Mouse (Mus musculus) forebrain, embryonic 15.5 days (tissue): ENCODE results near the gene Rnft2. TPM values are rescaled to one million over a fixed set of nuclear protein-coding genes. Genes with fewer than 3 reads are reported as not detected.
A peak's percentile ranks its signal among the peaks of the same experiment; 100 is the strongest.

Experiments
- ATAC-seq: fragments of 200-750 bp; cut with Nextera tagmentation; replicated peaks from 2 replicates; pipeline ENCODE4 v1.8.0; 2017; ENCODE audit warnings: mild to moderate bottlenecking, moderate TSS enrichment, moderate library complexity
- H3K27ac ChIP-seq: fragments of 300-500 bp; sonication (generic); replicated peaks from 2 replicates; pipeline ENCODE4 v1.5.1; 2015; ENCODE audit warnings: mild to moderate bottlenecking, inconsistent platforms
- H3K27me3 ChIP-seq: fragments of 300-500 bp; sonication (generic); 2 replicates; pipeline ENCODE4 v1.6.1; 2015; ENCODE audit warnings: inconsistent platforms
- H3K36me3 ChIP-seq: fragments of 300-500 bp; sonication (generic); 2 replicates; pipeline ENCODE4 v1.6.1; 2015; ENCODE audit warnings: mild to moderate bottlenecking, inconsistent platforms
- H3K4me1 ChIP-seq: fragments of 300-500 bp; sonication (generic); 2 replicates; pipeline ENCODE4 v1.6.1; 2015; ENCODE audit warnings: inconsistent platforms
- H3K4me2 ChIP-seq: fragments of 300-500 bp; sonication (generic); replicated peaks from 2 replicates; pipeline ENCODE4 v1.6.1; 2015; ENCODE audit warnings: mild to moderate bottlenecking, inconsistent platforms
- H3K4me3 ChIP-seq: fragments of 300-500 bp; sonication (generic); 2 replicates; pipeline ENCODE4 v1.5.1; 2015; ENCODE audit warnings: mild to moderate bottlenecking, inconsistent platforms
- H3K9ac ChIP-seq: fragments of 300-500 bp; sonication (generic); replicated peaks from 2 replicates; pipeline ENCODE4 v1.6.1; 2015; ENCODE audit warnings: mild to moderate bottlenecking, inconsistent platforms
- H3K9me3 ChIP-seq: fragments of 300-500 bp; sonication (generic); 2 replicates; pipeline ENCODE4 v1.6.1; 2016; ENCODE audit warnings: inconsistent platforms
- WGBS: fragments of 180-500 bp; shearing (Covaris S2); methylation state at CpG from one replicate; pipeline ENCODE4 v1.1.7; 2015; ENCODE audit warnings: mixed read lengths; 5-methylcytosine and 5-hydroxymethylcytosine counted together
- polyA plus RNA-seq: library from polyadenylated mRNA; unstranded; fragments of >200 nt; fragmentation: Nextera tagmentation; extraction: Ambion mirVana; gene quantifications from 2 replicates; pipeline ENCODE4 v1.2.1, GENCODE M21; 2015

Gene Rnft2
- polyA plus RNA-seq, 1 experiment from 2014 or later, result 9.5 TPM

DNA sequence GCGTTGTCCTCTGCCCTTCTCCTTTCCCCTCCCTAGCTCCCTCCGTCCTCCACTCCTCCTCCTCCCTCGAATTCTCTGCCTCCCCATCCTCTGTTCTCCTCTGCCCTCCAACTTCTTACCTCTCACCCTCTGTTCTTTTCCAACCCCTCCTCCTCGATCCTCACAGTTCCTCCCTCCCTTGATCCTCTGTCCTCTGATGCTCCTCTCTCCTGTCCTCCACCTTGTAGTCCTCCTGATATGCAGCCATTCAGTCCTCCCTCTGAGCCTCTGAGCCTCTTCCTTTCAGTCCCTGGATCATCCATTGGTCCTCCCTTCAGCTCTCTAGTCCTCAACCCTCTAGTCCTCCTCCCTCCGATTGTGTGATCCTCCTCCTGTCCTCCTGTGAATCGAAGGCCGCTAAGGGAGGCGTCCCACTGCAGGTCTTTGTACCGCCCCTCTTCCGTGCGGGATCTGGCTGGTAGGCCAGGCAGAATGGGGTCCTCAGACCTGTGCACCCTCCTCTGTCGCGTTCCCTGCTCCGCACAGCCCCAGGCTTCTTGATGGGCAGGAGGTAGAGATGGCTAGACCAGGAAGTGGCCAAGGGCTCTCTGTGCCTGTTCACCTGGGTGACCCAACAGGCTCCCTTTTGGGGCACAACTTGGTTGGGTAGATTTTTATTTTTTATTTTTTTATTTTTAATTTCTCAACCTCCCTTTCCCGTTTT, 841 bp upstream of the Rnft2 start:
- ATAC-seq, result no peak; the same call in none of the 2 replicates
- Histone ChIP-seq H3K9me3 (no peaks in the 10 kb centered on the region), H3K36me3 (peaks cover 18% of the 10 kb centered on the region; the same call in 1 of the 2 replicates), H3K27ac (peak overlapping the region; percentile 82), H3K4me3 (peak overlapping the region; percentile 72), H3K27me3 (no peaks in the 10 kb centered on the region), H3K4me1 (peaks cover 29% of the 10 kb centered on the region), H3K9ac (peak overlapping the region; percentile 69), H3K4me2 (peak overlapping the region; percentile 85)
- whole genome bisulfite sequencing, result 6% methylated on average over 15 of the region's 15 CpGs

DNA sequence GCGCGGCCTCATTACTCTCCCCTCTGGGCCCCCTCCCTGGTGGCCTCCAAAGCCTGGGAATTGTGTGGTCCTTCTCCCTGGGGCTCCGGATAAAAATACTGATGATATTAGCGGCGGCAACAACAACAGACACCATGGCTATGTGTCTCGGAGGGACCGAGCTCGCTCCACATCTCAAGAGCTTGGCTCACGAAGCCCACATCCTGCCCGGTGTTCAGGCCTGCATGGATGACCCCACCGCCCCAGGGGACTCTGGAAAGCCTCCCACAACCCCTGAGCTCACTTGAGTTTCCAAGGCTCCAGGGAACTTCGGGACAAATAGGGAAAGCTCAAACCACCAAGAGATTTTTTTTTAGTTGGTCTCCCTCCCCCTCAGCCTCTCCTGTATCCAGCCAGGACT, 5.2 kb downstream of the Rnft2 start:
- peaks cover 33% of the 10 kb centered on the region for H3K36me3 ChIP-seq
- H3K27ac ChIP-seq, result no peak overlapping the region
- ATAC-seq, result no peak
- 89% methylated on average over 12 of the region's 12 CpGs for WGBS
- peaks cover 10% of the 10 kb centered on the region for H3K4me1 ChIP-seq
- no peak overlapping the region for H3K9ac ChIP-seq
- H3K4me2 ChIP-seq, result no peak overlapping the region
- no peaks in the 10 kb centered on the region for H3K9me3 ChIP-seq
- H3K4me3 ChIP-seq, result no peak overlapping the region
- H3K27me3 ChIP-seq, result no peaks in the 10 kb centered on the region

DNA sequence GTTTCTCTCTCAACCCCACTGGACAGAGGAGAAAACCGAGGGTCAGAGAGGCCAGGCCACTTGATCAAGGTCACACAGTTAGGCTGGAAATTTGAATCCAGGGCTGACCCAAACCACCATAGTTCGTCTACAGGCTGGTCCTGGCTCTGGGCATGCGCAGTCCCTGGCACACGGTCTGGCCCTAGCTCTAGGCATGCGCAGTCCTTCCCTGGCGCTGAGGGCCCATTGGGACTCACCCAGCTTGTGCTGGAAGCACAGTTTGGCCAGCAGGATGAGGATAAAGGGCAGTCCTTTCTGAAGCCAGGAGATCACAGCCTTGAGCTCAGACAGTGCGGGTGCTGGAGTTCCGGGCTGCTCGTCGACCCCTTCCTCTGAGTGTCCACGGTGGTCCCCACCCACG, 8.0 kb downstream of the Rnft2 start:
- Histone ChIP-seq H3K4me1 (no peaks in the 10 kb centered on the region), H3K27ac (no peak overlapping the region), H3K9me3 (no peaks in the 10 kb centered on the region), H3K4me2 (no peak overlapping the region), H3K9ac (no peak overlapping the region), H3K4me3 (no peak overlapping the region), H3K36me3 (peaks cover 49% of the 10 kb centered on the region), H3K27me3 (no peaks in the 10 kb centered on the region)
- 85% methylated on average over 12 of the region's 12 CpGs for WGBS
- ATAC-seq, result no peak

DNA sequence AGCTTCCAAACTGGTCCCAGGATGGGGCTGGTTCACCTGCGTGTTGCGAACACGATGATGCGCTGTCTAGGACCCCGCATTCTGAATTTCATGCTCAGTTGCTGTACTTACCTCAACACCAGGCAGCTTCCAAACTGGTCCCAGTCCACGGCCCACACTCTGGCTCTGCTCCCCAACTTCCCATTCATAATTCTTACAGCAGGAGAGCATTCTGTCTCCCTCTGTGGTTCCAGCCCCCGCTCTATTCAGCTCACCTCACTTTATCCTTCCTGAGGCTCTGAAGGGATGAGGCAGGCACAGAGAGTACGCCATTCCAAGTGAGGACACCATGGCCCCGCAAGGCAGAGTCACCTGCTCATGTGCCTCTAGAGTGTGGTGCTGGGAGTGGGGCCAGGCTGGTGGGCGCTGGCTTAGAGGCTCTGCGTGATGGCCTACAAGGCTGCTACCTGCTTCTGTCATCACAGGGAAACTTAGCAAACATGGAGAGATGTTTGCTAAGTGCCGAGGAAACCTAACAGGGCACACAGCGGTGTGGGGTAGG, 14.8 kb downstream of the Rnft2 start:
- Histone ChIP-seq H3K27me3 (no peaks in the 10 kb centered on the region), H3K9me3 (no peaks in the 10 kb centered on the region), H3K4me3 (no peak overlapping the region), H3K27ac (no peak overlapping the region), H3K4me1 (no peaks in the 10 kb centered on the region), H3K36me3 (peaks cover 48% of the 10 kb centered on the region), H3K9ac (no peak overlapping the region), H3K4me2 (no peak overlapping the region)
- 92% methylated on average over 13 of the region's 13 CpGs for WGBS
- ATAC-seq, result no peak

DNA sequence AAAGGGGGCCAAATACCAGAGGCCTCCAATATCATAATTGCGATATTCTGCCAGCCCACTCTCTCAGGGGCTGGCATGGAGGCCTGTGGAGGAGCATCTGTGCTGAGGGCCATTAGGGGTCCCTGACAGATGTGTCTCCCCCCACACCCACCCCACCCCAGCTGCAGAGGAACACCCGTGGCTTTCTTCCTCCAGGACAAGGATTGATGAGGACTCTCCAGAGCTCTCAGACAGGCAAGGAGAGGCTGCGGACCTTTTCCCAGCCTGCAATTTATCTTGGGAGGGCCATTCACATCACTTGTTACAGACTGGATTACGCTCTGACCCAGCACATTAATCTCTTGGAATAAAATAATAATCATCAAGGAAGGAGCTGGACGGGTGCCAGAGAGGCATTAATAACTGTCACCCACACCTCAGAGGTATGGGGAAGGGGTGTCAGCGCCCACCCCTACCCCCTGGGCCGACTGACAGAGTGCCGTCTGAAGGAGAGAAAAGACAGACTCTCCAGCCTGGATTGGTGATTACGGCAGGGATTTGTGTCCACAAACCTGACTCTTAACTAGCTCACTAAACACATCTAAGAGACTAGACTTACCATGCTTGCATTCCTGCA, 21.7 kb downstream of the Rnft2 start:
- H3K27ac ChIP-seq, result no peak overlapping the region
- no peaks in the 10 kb centered on the region for H3K4me1 ChIP-seq
- peaks cover 21% of the 10 kb centered on the region for H3K36me3 ChIP-seq
- H3K9ac ChIP-seq, result no peak overlapping the region
- 81% methylated on average over 9 of the region's 9 CpGs for WGBS
- no peak overlapping the region for H3K4me3 ChIP-seq
- ATAC-seq, result no peak
- H3K27me3 ChIP-seq, result no peaks in the 10 kb centered on the region
- H3K4me2 ChIP-seq, result no peak overlapping the region
- H3K9me3 ChIP-seq, result no peaks in the 10 kb centered on the region

DNA sequence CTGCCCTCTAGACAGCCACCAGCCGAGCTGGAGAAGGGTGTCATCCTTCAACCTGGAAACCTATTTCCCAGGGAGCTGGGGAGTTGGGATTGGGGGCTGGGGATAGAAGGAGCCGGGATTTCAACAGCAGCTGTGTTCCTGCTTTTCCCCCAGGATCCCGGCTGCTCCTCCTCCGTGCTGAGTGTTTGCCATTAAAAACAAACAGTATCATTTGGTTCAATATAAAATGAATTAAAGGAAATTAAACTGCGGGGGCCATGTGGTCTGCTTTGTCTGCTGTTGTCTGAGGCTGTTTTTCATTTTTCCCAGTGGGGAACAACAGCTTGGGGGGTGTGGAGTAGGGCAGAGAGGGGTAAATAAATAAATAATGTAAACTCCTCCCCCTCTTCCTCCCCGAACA, 27.5 kb downstream of the Rnft2 start:
- 69% methylated on average over 6 of the region's 6 CpGs for WGBS
- H3K4me3 ChIP-seq, result no peak overlapping the region
- peaks cover 19% of the 10 kb centered on the region for H3K4me1 ChIP-seq
- no peak overlapping the region for H3K9ac ChIP-seq
- no peaks in the 10 kb centered on the region for H3K27me3 ChIP-seq
- no peak overlapping the region for H3K4me2 ChIP-seq
- ATAC-seq, result no peak
- peaks cover 7% of the 10 kb centered on the region; the same call in 1 of the 2 replicates for H3K36me3 ChIP-seq
- no peak overlapping the region for H3K27ac ChIP-seq
- no peaks in the 10 kb centered on the region for H3K9me3 ChIP-seq

GRCm38 (mm10) chr5:118214418-118215154, 30.3 kb downstream of the Rnft2 start:
- peak overlapping the region; percentile 61 for H3K27ac ChIP-seq
- H3K9ac ChIP-seq, result peak overlapping the region; percentile 39
- H3K4me3 ChIP-seq, result peak overlapping the region; percentile 44
- H3K27me3 ChIP-seq, result no peaks in the 10 kb centered on the region
- H3K9me3 ChIP-seq, result no peaks in the 10 kb centered on the region
- H3K36me3 ChIP-seq, result no peaks in the 10 kb centered on the region
- H3K4me2 ChIP-seq, result peak overlapping the region; percentile 74
- ATAC-seq, result peak; percentile 86
- peaks cover 19% of the 10 kb centered on the region for H3K4me1 ChIP-seq
- WGBS, result 5% methylated on average over 24 of the region's 24 CpGs

DNA sequence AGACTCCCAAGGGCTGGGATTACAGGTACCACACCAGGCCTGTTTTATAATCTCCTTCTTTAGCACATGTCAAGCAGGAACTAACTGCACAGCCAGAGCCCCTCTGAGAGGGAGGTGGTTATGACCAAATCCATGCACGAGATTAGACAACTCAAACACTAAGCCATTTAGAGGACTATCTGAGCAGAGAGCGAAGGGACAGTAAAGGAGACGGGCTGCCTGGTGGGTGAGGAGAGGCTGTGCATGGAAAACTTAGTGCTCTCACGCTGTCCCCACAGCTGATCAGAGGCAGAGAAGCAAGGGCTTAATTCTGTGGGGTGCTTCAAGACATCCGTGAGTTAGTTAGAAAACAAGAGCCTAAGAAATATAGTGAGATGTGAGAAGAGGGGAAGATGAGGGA, 30.9 kb downstream of the Rnft2 start:
- WGBS, result 9% methylated on average over 5 of the region's 5 CpGs
- peak overlapping the region; percentile 39 for H3K9ac ChIP-seq
- H3K4me2 ChIP-seq, result peak overlapping the region; percentile 74
- no peaks in the 10 kb centered on the region for H3K36me3 ChIP-seq
- no peaks in the 10 kb centered on the region for H3K27me3 ChIP-seq
- H3K4me1 ChIP-seq, result peaks cover 19% of the 10 kb centered on the region
- peak; percentile 62; the same call in 1 of the 2 replicates for ATAC-seq
- peak overlapping the region; percentile 44 for H3K4me3 ChIP-seq
- H3K27ac ChIP-seq, result peak overlapping the region; percentile 61
- H3K9me3 ChIP-seq, result no peaks in the 10 kb centered on the region

DNA sequence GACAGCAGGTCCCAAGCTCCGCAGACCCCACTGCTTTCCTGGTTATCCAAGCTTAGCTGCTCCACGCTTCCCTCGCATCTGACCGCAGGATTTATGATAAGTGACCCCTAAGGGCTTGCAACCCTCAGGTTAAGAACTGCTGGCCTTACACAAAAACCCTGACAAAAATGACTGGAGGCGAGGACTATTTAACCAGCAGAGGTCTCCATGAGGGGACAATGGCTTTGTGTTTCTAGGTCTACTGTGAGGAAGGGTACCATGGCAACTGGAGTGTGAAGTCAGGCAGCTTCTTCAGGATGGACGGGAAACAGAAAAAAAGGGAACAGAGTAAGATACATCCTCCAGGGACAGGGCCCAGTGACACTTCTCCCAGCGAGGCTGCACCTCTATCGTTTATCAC, 39.1 kb downstream of the Rnft2 start:
- Histone ChIP-seq H3K4me2 (no peak overlapping the region), H3K4me1 (no peaks in the 10 kb centered on the region), H3K36me3 (peaks cover 7% of the 10 kb centered on the region), H3K4me3 (no peak overlapping the region), H3K27ac (no peak overlapping the region), H3K9ac (no peak overlapping the region), H3K27me3 (no peaks in the 10 kb centered on the region), H3K9me3 (no peaks in the 10 kb centered on the region)
- no peak for ATAC-seq
- WGBS, result 68% methylated on average over 8 of the region's 8 CpGs

DNA sequence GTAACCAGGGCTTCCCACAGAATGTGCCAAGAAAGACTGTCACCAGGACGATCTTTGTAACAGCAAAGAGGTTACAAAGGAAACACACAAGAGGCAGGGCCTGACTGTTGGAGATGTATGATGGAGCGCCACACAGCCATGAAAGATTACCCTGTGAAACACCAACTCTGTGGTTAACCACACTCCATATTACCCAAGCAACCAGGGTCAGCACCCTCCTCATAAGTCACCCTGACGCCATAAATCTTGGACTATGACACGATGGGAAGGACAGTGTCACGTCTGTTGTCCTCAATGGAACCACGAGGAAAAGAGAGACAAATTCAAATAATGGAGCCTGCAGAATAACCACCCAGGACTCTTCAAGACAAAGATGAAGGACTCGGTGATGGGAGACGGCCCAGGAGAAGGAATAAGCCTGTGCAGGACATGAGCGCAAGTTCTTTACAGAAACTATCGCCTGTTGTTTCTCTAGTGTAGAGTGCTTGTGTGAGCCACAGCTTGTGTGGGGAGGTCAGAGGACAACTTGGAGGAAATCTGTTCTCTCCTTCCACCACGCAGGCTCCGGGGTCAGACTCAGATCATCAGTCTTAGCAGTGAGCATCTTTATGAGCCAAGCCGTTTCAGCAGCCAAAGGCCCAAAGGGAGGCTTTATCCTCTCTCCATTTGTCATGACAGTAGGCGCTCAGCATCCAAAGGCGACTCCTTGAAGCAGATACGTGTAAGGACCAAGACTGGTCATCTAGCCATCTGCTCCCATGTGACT, 40.1 kb downstream of the Rnft2 start:
- H3K27ac ChIP-seq, result no peak overlapping the region
- 86% methylated on average over 16 of the region's 16 CpGs for WGBS
- no peak overlapping the region for H3K9ac ChIP-seq
- no peak overlapping the region for H3K4me2 ChIP-seq
- no peak for ATAC-seq
- no peak overlapping the region for H3K4me3 ChIP-seq
- H3K4me1 ChIP-seq, result no peaks in the 10 kb centered on the region
- H3K36me3 ChIP-seq, result peaks cover 10% of the 10 kb centered on the region
- no peaks in the 10 kb centered on the region for H3K27me3 ChIP-seq
- no peaks in the 10 kb centered on the region for H3K9me3 ChIP-seq

DNA sequence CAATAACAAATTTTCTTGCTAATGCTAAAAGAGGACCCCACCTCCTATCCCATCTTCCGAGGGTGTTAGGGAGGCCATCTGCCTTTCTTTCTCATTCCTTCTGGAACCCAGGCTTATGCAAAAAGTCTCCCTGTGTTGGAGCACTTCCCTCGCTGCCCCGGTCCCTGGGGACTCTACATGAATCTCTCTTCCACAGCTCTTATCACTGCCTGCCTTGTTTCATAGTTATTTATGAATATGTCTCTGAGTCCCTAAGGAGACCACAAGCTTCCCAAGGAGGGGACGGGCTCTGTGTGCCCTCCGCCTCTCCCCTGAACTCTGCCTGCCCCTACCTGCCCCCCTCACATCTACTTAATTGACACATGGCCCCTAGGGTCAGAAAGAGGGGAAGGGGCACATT, 45.2 kb downstream of the Rnft2 start:
- no peak overlapping the region for H3K27ac ChIP-seq
- ATAC-seq, result no peak
- no peak overlapping the region for H3K4me3 ChIP-seq
- no peaks in the 10 kb centered on the region for H3K27me3 ChIP-seq
- no peak overlapping the region for H3K9ac ChIP-seq
- peaks cover 7% of the 10 kb centered on the region; the same call in 1 of the 2 replicates for H3K36me3 ChIP-seq
- peaks cover 6% of the 10 kb centered on the region for H3K4me1 ChIP-seq
- 63% methylated on average over 5 of the region's 5 CpGs for WGBS
- no peaks in the 10 kb centered on the region for H3K9me3 ChIP-seq
- no peak overlapping the region for H3K4me2 ChIP-seq
